12 mouse cellular contexts compared by ENCODE assay signal in genomic region chr7:25240631-25241030, GRCm38 (mm10). TPM values are rescaled to one million over a fixed set of nuclear protein-coding genes. Genes with fewer than 3 reads are reported as not detected.
DNase-seq lines count a peak whose midpoint lies in the region; ATAC-seq and TF ChIP-seq lines count a peak whose summit lies in the region.
"Had no signal": no experiment of that assay in that cellular context is flagged by ENCODE, and none has a peak within 500 bp of the region (broad histone marks: within the 10 kb centered on the region; RNA-seq: fewer than 3 reads in every experiment).

No protein-coding gene starts in this region.

- no peak for TF ChIP-seq POLR2A in kidney, adult 2 months (IDR thresholded peaks at IDR 0.05; ENCODE audit: low read depth, low read length)
- no peak for TF ChIP-seq POLR2A in cortical plate, adult 2 months (IDR thresholded peaks at IDR 0.05; ENCODE audit: extremely low read depth, insufficient read depth, low read length)

- WGBS in kidney, adult 2 months = 72% methylated on average over 7 of the region's 7 CpGs
- 62% methylated on average over 7 of the region's 7 CpGs for WGBS in embryonic facial prominence, embryonic 13.5 days

- no peaks in the 10 kb centered on the region for H3K27me3 ChIP-seq in kidney, adult 2 months (replicated peaks; ENCODE audit: control insufficient read depth, insufficient read depth, low read length)
- H3K27me3 ChIP-seq in embryonic facial prominence, embryonic 13.5 days = no peaks in the 10 kb centered on the region
- H3K27me3 ChIP-seq: hindbrain, embryonic 12.5 days; lung, embryonic 15.5 days had no signal

- DNase-seq in heart, adult 11 months = peak; percentile 92
- DNase-seq in heart, postnatal 14 days = no peak
- DNase-seq in kidney, adult 11 months = peak; percentile 21
- no peak for DNase-seq in kidney, adult 2 months
- no peak for DNase-seq in lung, postnatal 25 days (ENCODE audit: low spot score)
- DNase-seq in frontal cortex, postnatal 36 days (ENCODE audit: low spot score in 2 of 2) = no peak
- DNase-seq: thymus, adult 18-20 months had no signal

- intact Hi-C loops in heart, postnatal 14 days (cut with DNase I) = loop anchor here (1.0 to 5.0 kb wide), 3 partner anchors 37 to 157 kb away; partner anchors contain the start of genes Lipe and Megf8

- H3K27ac ChIP-seq in kidney, adult 2 months (ENCODE audit: insufficient read depth, low read depth, low read length) = no peak overlapping the region
- H3K27ac ChIP-seq in cortical plate, adult 2 months (ENCODE audit: insufficient read depth, low read length) = 0 out of 2 replicates have a peak overlapping the region, but pooled peaks have one; percentile 9
- H3K27ac ChIP-seq in embryonic facial prominence, embryonic 13.5 days = peak overlapping the region; percentile 28; the same call in 1 of the 2 replicates
- H3K27ac ChIP-seq: kidney, postnatal 0 days; lung, embryonic 15.5 days had no signal

- peaks cover 2% of the 10 kb centered on the region; the same call in 1 of the 2 replicates for H3K36me3 ChIP-seq in kidney, adult 2 months (ENCODE audit: control insufficient read depth, insufficient read depth, low read length)
- peaks cover 50% of the 10 kb centered on the region for H3K36me3 ChIP-seq in embryonic facial prominence, embryonic 13.5 days

- H3K9me3 ChIP-seq in embryonic facial prominence, embryonic 13.5 days = no peaks in the 10 kb centered on the region
- H3K9me3 ChIP-seq: hindbrain, embryonic 12.5 days; lung, embryonic 15.5 days had no signal

- ATAC-seq in embryonic facial prominence, embryonic 13.5 days (ENCODE audit: insufficient number of reproducible peaks, insufficient read depth, low FRiP score, low TSS enrichment, low read depth) = no peak

- no peak overlapping the region for H3K4me2 ChIP-seq in embryonic facial prominence, embryonic 13.5 days
- H3K4me2 ChIP-seq: hindbrain, embryonic 12.5 days; lung, embryonic 15.5 days had no signal

- TF ChIP-seq CTCF in kidney, adult 2 months (conservative IDR thresholded peaks at IDR 0.05; ENCODE audit: insufficient read depth, insufficient read length, low read depth, low read length) = no peak
- no peak for TF ChIP-seq CTCF in cortical plate, adult 2 months (IDR thresholded peaks at IDR 0.05; ENCODE audit: extremely low read depth, insufficient read depth, low read length)

- peaks cover 4% of the 10 kb centered on the region; the same call in 1 of the 2 replicates for H3K4me1 ChIP-seq in kidney, adult 2 months (ENCODE audit: control insufficient read depth, insufficient read depth, low read length)
- H3K4me1 ChIP-seq in cortical plate, adult 2 months (ENCODE audit: control insufficient read depth, insufficient read depth, low read length) = peaks cover 7% of the 10 kb centered on the region; the same call in 1 of the 2 replicates
- H3K4me1 ChIP-seq in embryonic facial prominence, embryonic 13.5 days = peaks cover 50% of the 10 kb centered on the region

- no peak overlapping the region for H3K9ac ChIP-seq in embryonic facial prominence, embryonic 13.5 days
- H3K9ac ChIP-seq: hindbrain, embryonic 12.5 days; lung, embryonic 15.5 days had no signal

- H3K4me3 ChIP-seq in kidney, adult 2 months (ENCODE audit: insufficient read depth, low read depth, low read length) = no peak overlapping the region
- H3K4me3 ChIP-seq in cortical plate, adult 2 months (ENCODE audit: insufficient read depth, low read length) = no peak overlapping the region
- H3K4me3 ChIP-seq in embryonic facial prominence, embryonic 13.5 days = no peak overlapping the region
- H3K4me3 ChIP-seq: hindbrain, embryonic 12.5 days; lung, embryonic 15.5 days had no signal

RNA-seq across cellular contexts. Expression of gene Gsk3a, which starts 3.0 kb away (rescaled TPM):
- total RNA-seq in heart, postnatal 14 days (2021) = 10 to 100 TPM; 58.6 to 66.6 TPM
- 127 and 128 TPM in 2 replicates for polyA plus RNA-seq in kidney, adult 2 months (2012; rRNA removed)
- 287 and 292 TPM in 2 replicates for polyA plus RNA-seq in cortical plate, adult 2 months (2012; rRNA removed)
- polyA plus RNA-seq in embryonic facial prominence, embryonic 13.5 days (2015; fragmentation: Nextera tagmentation; extraction: Ambion mirVana) = 11.4 and 14.4 TPM in 2 replicates

RNA-seq across cellular contexts. Expression of gene Erf, which starts 9.9 kb away (rescaled TPM):
- 10 to 100 TPM; 32.8 to 33.2 TPM for total RNA-seq in heart, postnatal 14 days (2021)
- 37.0 and 46.2 TPM in 2 replicates for polyA plus RNA-seq in kidney, adult 2 months (2012; rRNA removed)
- 47.2 and 48.6 TPM in 2 replicates for polyA plus RNA-seq in cortical plate, adult 2 months (2012; rRNA removed)
- polyA plus RNA-seq in embryonic facial prominence, embryonic 13.5 days (2015; fragmentation: Nextera tagmentation; extraction: Ambion mirVana) = 22.2 and 25.3 TPM in 2 replicates

RNA-seq across cellular contexts. Expression of gene Zfp526, which starts 19.4 kb away (rescaled TPM):
- 1 to 10 TPM; 8.0 to 9.1 TPM for total RNA-seq in heart, postnatal 14 days (2021)
- polyA plus RNA-seq in kidney, adult 2 months (2012; rRNA removed) = 8.9 and 10.8 TPM in 2 replicates
- polyA plus RNA-seq in cortical plate, adult 2 months (2012; rRNA removed) = 7.4 and 8.0 TPM in 2 replicates
- 2.9 and 3.4 TPM in 2 replicates for polyA plus RNA-seq in embryonic facial prominence, embryonic 13.5 days (2015; fragmentation: Nextera tagmentation; extraction: Ambion mirVana)

RNA-seq across cellular contexts. Expression of gene Dedd2, which starts 20.2 kb away (rescaled TPM):
- total RNA-seq in heart, postnatal 14 days (2021) = 10 to 100 TPM; 17.9 to 19.2 TPM
- 34.8 and 43.7 TPM in 2 replicates for polyA plus RNA-seq in kidney, adult 2 months (2012; rRNA removed)
- polyA plus RNA-seq in cortical plate, adult 2 months (2012; rRNA removed) = 22.7 and 25.7 TPM in 2 replicates
- polyA plus RNA-seq in embryonic facial prominence, embryonic 13.5 days (2015; fragmentation: Nextera tagmentation; extraction: Ambion mirVana) = 8.7 and 9.9 TPM in 2 replicates

RNA-seq across cellular contexts. Expression of gene Cic, which starts 26.9 kb away (rescaled TPM):
- total RNA-seq in heart, postnatal 14 days (2021) = 10 to 100 TPM; 71.2 to 78.7 TPM
- 41.8 and 41.9 TPM in 2 replicates for polyA plus RNA-seq in kidney, adult 2 months (2012; rRNA removed)
- polyA plus RNA-seq in cortical plate, adult 2 months (2012; rRNA removed) = 89.6 and 94.1 TPM in 2 replicates
- polyA plus RNA-seq in embryonic facial prominence, embryonic 13.5 days (2015; fragmentation: Nextera tagmentation; extraction: Ambion mirVana) = 46.2 and 47.4 TPM in 2 replicates

Comparison
In these comparisons a context has a peak if more than half of its experiments do, and no peak if none do; other contexts are left out.
1. DNase-seq: peak in heart, adult 11 months (single experiment) and kidney, adult 11 months (single experiment); none in heart, postnatal 14 days (0 of 2), kidney, adult 2 months (single experiment), lung, postnatal 25 days (single experiment) and frontal cortex, postnatal 36 days (0 of 2).